Mouse (Mus musculus): ENCODE measurements around the gene Tspan31. TPM values are rescaled to one million over a fixed set of nuclear protein-coding genes. Genes with fewer than 3 reads are reported as not detected.

The Tspan31 gene
- total and polyA plus RNA-seq, 2 experiments from 2014 or later = 73.5 to 117 TPM

DNA sequence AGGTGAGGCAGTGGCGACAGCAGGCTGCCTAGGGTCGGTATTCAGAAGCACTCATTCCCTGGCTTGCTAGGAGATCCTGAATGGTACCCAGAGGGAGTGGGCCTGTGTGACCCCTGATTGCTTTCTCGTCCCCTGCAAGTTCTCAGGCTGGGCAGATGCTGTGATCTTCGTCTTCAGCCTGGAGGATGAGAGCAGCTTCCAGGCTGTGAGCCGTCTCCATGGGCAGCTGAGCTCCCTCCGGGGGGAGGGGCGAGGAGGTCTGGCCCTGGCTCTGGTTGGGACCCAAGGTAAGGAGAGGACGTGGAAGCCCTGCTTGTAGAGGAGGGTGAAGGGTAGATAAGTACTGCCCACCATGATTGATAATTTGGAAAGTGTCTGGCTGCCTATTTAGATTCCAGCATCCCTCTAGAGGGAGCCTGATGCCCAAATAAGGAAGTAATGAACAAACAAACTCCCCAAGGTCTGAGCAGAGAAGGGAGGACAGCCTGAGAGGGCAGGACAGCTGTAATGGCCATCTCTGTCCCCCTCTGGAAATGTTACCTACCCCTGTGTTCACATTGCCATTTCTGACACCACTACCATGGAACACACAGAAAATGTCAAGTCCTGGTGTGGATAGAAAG lies 13.3 kb upstream of the Tspan31 start:
- Histone ChIP-seq H3K4me3 (ENCODE audit: low read depth, low read length) (no peak overlapping the region), H3K27me3 (ENCODE audit: control insufficient read depth, insufficient read depth, low read length) (peaks cover 73% of the 10 kb centered on the region), H3K9me3 (replicated peaks; ENCODE audit: control insufficient read depth, low read length) (no peaks in the 10 kb centered on the region), H3K4me2 (ENCODE audit: low read depth, low read length) (no peak overlapping the region), H3K4me1 (ENCODE audit: control insufficient read depth, insufficient read depth) (no peaks in the 10 kb centered on the region), H3K9ac (replicated peaks; ENCODE audit: low read depth, low read length) (no peak overlapping the region), H3K27ac (ENCODE audit: low read depth) (no peak overlapping the region), H3K36me3 (replicated peaks; ENCODE audit: control insufficient read depth, insufficient read depth, low read length) (no peaks in the 10 kb centered on the region)
- ATAC-seq (ENCODE audit: insufficient read depth, low read depth) = no peak
- DNase-seq (ENCODE audit: low spot score) = no peak
- 32% methylated on average over 8 of the region's 8 CpGs for WGBS
- no peak for TF ChIP-seq CTCF (IDR thresholded peaks at IDR 0.05; ENCODE audit: low read depth)
- TF ChIP-seq EP300 (IDR thresholded peaks at IDR 0.05; ENCODE audit: low read depth) = no peak

GRCm38 (mm10) chr10:127081996-127082620 lies 12.0 kb upstream of the Tspan31 start:
- H3K9me3 ChIP-seq (replicated peaks; ENCODE audit: control insufficient read depth, low read length) = no peaks in the 10 kb centered on the region
- no peak for ATAC-seq (ENCODE audit: insufficient read depth, low read depth)
- H3K9ac ChIP-seq (replicated peaks; ENCODE audit: low read depth, low read length) = no peak overlapping the region
- peak overlapping the region; percentile 57; the same call in 1 of the 2 replicates for H3K4me2 ChIP-seq (ENCODE audit: low read depth, low read length)
- no peak for DNase-seq (ENCODE audit: low spot score)
- 31% methylated on average over 8 of the region's 8 CpGs for WGBS
- TF ChIP-seq EP300 (IDR thresholded peaks at IDR 0.05; ENCODE audit: low read depth) = no peak
- TF ChIP-seq CTCF (IDR thresholded peaks at IDR 0.05; ENCODE audit: low read depth) = no peak
- peaks cover 76% of the 10 kb centered on the region for H3K27me3 ChIP-seq (ENCODE audit: control insufficient read depth, insufficient read depth, low read length)
- no peaks in the 10 kb centered on the region for H3K36me3 ChIP-seq (replicated peaks; ENCODE audit: control insufficient read depth, insufficient read depth, low read length)
- H3K4me1 ChIP-seq (ENCODE audit: control insufficient read depth, insufficient read depth) = no peaks in the 10 kb centered on the region
- H3K4me3 ChIP-seq (ENCODE audit: low read depth, low read length) = no peak overlapping the region; the same call in 1 of the 2 replicates
- no peak overlapping the region for H3K27ac ChIP-seq (ENCODE audit: low read depth)

DNA sequence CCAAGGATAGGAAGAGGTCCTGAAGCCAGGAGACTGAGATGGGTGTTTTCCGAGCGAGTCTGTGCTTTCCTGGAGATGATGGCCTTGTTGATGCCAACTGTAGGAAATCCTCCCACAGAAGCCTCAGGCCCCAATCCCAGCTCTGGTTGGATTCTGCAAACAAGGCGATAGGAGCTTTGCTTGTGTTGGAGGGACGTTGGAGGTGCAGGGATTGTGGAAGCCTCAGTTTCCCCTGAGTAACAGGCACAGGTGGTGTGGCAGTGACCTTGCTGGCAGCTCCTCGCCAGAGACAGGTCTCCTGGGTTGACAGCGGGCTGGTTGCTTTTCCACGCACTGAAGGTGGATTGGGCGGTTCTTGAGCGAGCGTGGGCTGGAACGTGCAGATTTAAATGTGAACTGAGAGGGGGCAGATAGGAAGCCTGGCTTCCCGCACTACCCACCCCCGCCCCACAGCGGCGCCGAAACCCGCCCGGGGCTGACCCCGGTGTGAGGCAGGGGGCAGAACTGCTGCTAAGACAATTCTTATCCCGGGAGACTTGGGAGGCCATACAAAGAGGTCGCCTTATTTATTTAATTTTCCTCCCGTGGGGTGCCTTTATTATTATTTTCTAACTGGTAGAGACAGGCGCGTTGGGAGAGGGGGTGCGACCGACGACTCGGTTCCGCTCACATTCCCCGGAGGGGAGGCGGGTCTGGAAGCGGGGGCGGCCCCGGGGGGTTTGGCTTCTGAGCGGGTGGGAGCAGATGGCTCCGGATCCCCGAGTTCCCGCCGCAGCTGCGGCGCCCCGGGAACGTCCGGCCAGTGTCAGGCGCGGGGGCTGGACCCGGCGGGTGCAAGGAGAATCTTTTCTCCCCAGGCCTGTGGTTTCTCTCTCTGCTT lies 11.1 kb upstream of the Tspan31 start:
- H3K27ac ChIP-seq (ENCODE audit: low read depth) = no peak overlapping the region
- peak overlapping the region; percentile 45 for H3K4me3 ChIP-seq (ENCODE audit: low read depth, low read length)
- TF ChIP-seq CTCF (IDR thresholded peaks at IDR 0.05; ENCODE audit: low read depth) (no peak), EP300 (IDR thresholded peaks at IDR 0.05; ENCODE audit: low read depth) (no peak)
- no peaks in the 10 kb centered on the region for H3K4me1 ChIP-seq (ENCODE audit: control insufficient read depth, insufficient read depth)
- no peaks in the 10 kb centered on the region for H3K9me3 ChIP-seq (replicated peaks; ENCODE audit: control insufficient read depth, low read length)
- no peak overlapping the region for H3K9ac ChIP-seq (replicated peaks; ENCODE audit: low read depth, low read length)
- no peak for ATAC-seq (ENCODE audit: insufficient read depth, low read depth)
- peaks cover 83% of the 10 kb centered on the region for H3K27me3 ChIP-seq (ENCODE audit: control insufficient read depth, insufficient read depth, low read length)
- WGBS = 5% methylated on average over 47 of the region's 48 CpGs
- no peak for DNase-seq (ENCODE audit: low spot score)
- H3K36me3 ChIP-seq (replicated peaks; ENCODE audit: control insufficient read depth, insufficient read depth, low read length) = no peaks in the 10 kb centered on the region
- H3K4me2 ChIP-seq (ENCODE audit: low read depth, low read length) = peak overlapping the region; percentile 57

- 7% methylated on average over 46 of the region's 70 CpGs for WGBS
- Histone ChIP-seq H3K9ac (replicated peaks; ENCODE audit: low read depth, low read length) (0 out of 2 replicates have a peak overlapping the region, but pooled peaks have one; percentile 25), H3K4me1 (ENCODE audit: control insufficient read depth, insufficient read depth) (no peaks in the 10 kb centered on the region), H3K4me2 (ENCODE audit: low read depth, low read length) (peak overlapping the region; percentile 65), H3K27me3 (ENCODE audit: control insufficient read depth, insufficient read depth, low read length) (peaks cover 89% of the 10 kb centered on the region), H3K4me3 (ENCODE audit: low read depth, low read length) (peak overlapping the region; percentile 45), H3K27ac (ENCODE audit: low read depth) (no peak overlapping the region), H3K9me3 (replicated peaks; ENCODE audit: control insufficient read depth, low read length) (no peaks in the 10 kb centered on the region), H3K36me3 (replicated peaks; ENCODE audit: control insufficient read depth, insufficient read depth, low read length) (no peaks in the 10 kb centered on the region)
- TF ChIP-seq EP300 (IDR thresholded peaks at IDR 0.05; ENCODE audit: low read depth) (no peak), CTCF (IDR thresholded peaks at IDR 0.05; ENCODE audit: low read depth) (no peak)
- ATAC-seq (ENCODE audit: insufficient read depth, low read depth) (no peak), DNase-seq (ENCODE audit: low spot score) (no peak)
Measured at GRCm38 (mm10) chr10:127079665-127080391, 9.8 kb upstream of the Tspan31 start.
